In genomic region chr12:77657060-77657459, GRCm38 (mm10) we compare ENCODE assay signal across 27 mouse cellular contexts.
DNase-seq lines count a peak whose midpoint lies in the region; ATAC-seq and TF ChIP-seq lines count a peak whose summit lies in the region.
"Had no signal": no experiment of that assay in that cellular context is flagged by ENCODE, and none has a peak within 500 bp of the region (broad histone marks: within the 10 kb centered on the region; RNA-seq: fewer than 3 reads in every experiment).

No protein-coding gene starts in this region.

- no peak for TF ChIP-seq CTCF in forebrain, postnatal 0 days (IDR thresholded peaks at IDR 0.05; ENCODE audit: low read depth)
- no peak for TF ChIP-seq CTCF in brain, embryonic 14.5 days (IDR thresholded peaks at IDR 0.05; ENCODE audit: borderline replicate concordance, extremely low read depth, insufficient read depth, insufficient read length)
- no peak for TF ChIP-seq CTCF in intestine, postnatal 0 days (IDR thresholded peaks at IDR 0.05; ENCODE audit: low read depth)

- H3K4me2 ChIP-seq in forebrain, embryonic 13.5 days, result no peak overlapping the region
- no peak overlapping the region for H3K4me2 ChIP-seq in forebrain, postnatal 0 days (ENCODE audit: low read depth)
- no peak overlapping the region for H3K4me2 ChIP-seq in midbrain, embryonic 11.5 days
- H3K4me2 ChIP-seq in midbrain, embryonic 14.5 days (ENCODE audit: low read length), result no peak overlapping the region
- no peak overlapping the region for H3K4me2 ChIP-seq in intestine, postnatal 0 days (replicated peaks; ENCODE audit: low read depth)
- H3K4me2 ChIP-seq: embryonic facial prominence, embryonic 12.5 days; embryonic facial prominence, embryonic 15.5 days; heart, embryonic 13.5 days; hindbrain, embryonic 14.5 days had no signal

- 24% methylated on average over 5 of the region's 5 CpGs for WGBS in forebrain, embryonic 13.5 days
- WGBS in forebrain, postnatal 0 days, result 21% methylated on average over 5 of the region's 5 CpGs
- WGBS in midbrain, embryonic 11.5 days, result 17% methylated on average over 5 of the region's 5 CpGs
- 31% methylated on average over 5 of the region's 5 CpGs for WGBS in midbrain, embryonic 10.5 days
- 5% methylated on average over 5 of the region's 5 CpGs for WGBS in midbrain, embryonic 14.5 days
- WGBS in intestine, postnatal 0 days, result 78% methylated on average over 5 of the region's 5 CpGs

- H3K27ac ChIP-seq in forebrain, embryonic 13.5 days, result no peak overlapping the region
- H3K27ac ChIP-seq in forebrain, postnatal 0 days (ENCODE audit: low read depth, low read length), result no peak overlapping the region
- no peak overlapping the region for H3K27ac ChIP-seq in midbrain, embryonic 11.5 days (ENCODE audit: low read depth, low read length)
- H3K27ac ChIP-seq in midbrain, embryonic 10.5 days (replicated peaks), result no peak overlapping the region
- H3K27ac ChIP-seq in midbrain, embryonic 14.5 days (replicated peaks; ENCODE audit: low read depth, low read length), result no peak overlapping the region
- H3K27ac ChIP-seq in intestine, postnatal 0 days (ENCODE audit: low read depth, low read length), result no peak overlapping the region
- H3K27ac ChIP-seq: embryonic facial prominence, embryonic 12.5 days; embryonic facial prominence, embryonic 15.5 days; heart, embryonic 10.5 days; heart, embryonic 13.5 days; hindbrain, embryonic 14.5 days had no signal

- H3K4me3 ChIP-seq in forebrain, embryonic 13.5 days, result no peak overlapping the region
- H3K4me3 ChIP-seq in forebrain, postnatal 0 days (ENCODE audit: low read depth, low read length), result no peak overlapping the region
- H3K4me3 ChIP-seq in midbrain, embryonic 11.5 days (ENCODE audit: low read depth, low read length), result no peak overlapping the region
- no peak overlapping the region for H3K4me3 ChIP-seq in midbrain, embryonic 10.5 days
- H3K4me3 ChIP-seq in midbrain, embryonic 14.5 days (replicated peaks; ENCODE audit: low read depth, low read length), result no peak overlapping the region
- no peak overlapping the region for H3K4me3 ChIP-seq in intestine, postnatal 0 days (ENCODE audit: low read depth, low read length)
- H3K4me3 ChIP-seq: embryonic facial prominence, embryonic 12.5 days; embryonic facial prominence, embryonic 15.5 days; heart, embryonic 10.5 days; heart, embryonic 13.5 days had no signal

- H3K27me3 ChIP-seq in forebrain, embryonic 13.5 days, result no peaks in the 10 kb centered on the region
- H3K27me3 ChIP-seq in forebrain, postnatal 0 days (ENCODE audit: insufficient read depth, low read length), result no peaks in the 10 kb centered on the region
- H3K27me3 ChIP-seq in midbrain, embryonic 11.5 days (ENCODE audit: control insufficient read depth, insufficient read depth, low read length), result peaks cover 2% of the 10 kb centered on the region; the same call in 1 of the 2 replicates
- peaks cover 62% of the 10 kb centered on the region for H3K27me3 ChIP-seq in midbrain, embryonic 10.5 days (ENCODE audit: low read depth, poor library complexity, severe bottlenecking)
- no peaks in the 10 kb centered on the region for H3K27me3 ChIP-seq in midbrain, embryonic 14.5 days (ENCODE audit: control insufficient read depth, insufficient read depth, low read length)
- H3K27me3 ChIP-seq in intestine, postnatal 0 days (replicated peaks; ENCODE audit: control insufficient read depth, insufficient read depth, low read length), result no peaks in the 10 kb centered on the region
- H3K27me3 ChIP-seq: CH12.LX; embryonic facial prominence, embryonic 12.5 days; embryonic facial prominence, embryonic 15.5 days; Patski had no signal

- TF ChIP-seq POLR2A in brain, embryonic 14.5 days (IDR thresholded peaks at IDR 0.05; ENCODE audit: borderline replicate concordance, extremely low read depth, insufficient read depth, insufficient read length, poor library complexity, severe bottlenecking), result no peak

- H3K4me1 ChIP-seq in forebrain, embryonic 13.5 days, result peaks cover 14% of the 10 kb centered on the region
- H3K4me1 ChIP-seq in forebrain, postnatal 0 days (ENCODE audit: insufficient read depth), result no peaks in the 10 kb centered on the region
- peaks cover 14% of the 10 kb centered on the region for H3K4me1 ChIP-seq in midbrain, embryonic 11.5 days (ENCODE audit: control insufficient read depth, insufficient read depth, low read length)
- H3K4me1 ChIP-seq in midbrain, embryonic 10.5 days, result peaks cover 32% of the 10 kb centered on the region
- H3K4me1 ChIP-seq in midbrain, embryonic 14.5 days (ENCODE audit: control insufficient read depth, insufficient read depth, low read length), result peaks cover 13% of the 10 kb centered on the region
- H3K4me1 ChIP-seq in intestine, postnatal 0 days (replicated peaks; ENCODE audit: control insufficient read depth, insufficient read depth, low read length), result no peaks in the 10 kb centered on the region
- H3K4me1 ChIP-seq: embryonic facial prominence, embryonic 12.5 days; embryonic facial prominence, embryonic 15.5 days; heart, embryonic 13.5 days had no signal

- no peaks in the 10 kb centered on the region for H3K9me3 ChIP-seq in forebrain, embryonic 13.5 days (replicated peaks)
- no peaks in the 10 kb centered on the region for H3K9me3 ChIP-seq in forebrain, postnatal 0 days (ENCODE audit: low read length)
- H3K9me3 ChIP-seq in midbrain, embryonic 11.5 days (ENCODE audit: control insufficient read depth, low read length), result no peaks in the 10 kb centered on the region
- no peaks in the 10 kb centered on the region for H3K9me3 ChIP-seq in midbrain, embryonic 10.5 days (replicated peaks)
- no peaks in the 10 kb centered on the region for H3K9me3 ChIP-seq in midbrain, embryonic 14.5 days (ENCODE audit: control insufficient read depth, low read length)
- no peaks in the 10 kb centered on the region for H3K9me3 ChIP-seq in intestine, postnatal 0 days (ENCODE audit: control insufficient read depth)
- H3K9me3 ChIP-seq: embryonic facial prominence, embryonic 12.5 days; embryonic facial prominence, embryonic 15.5 days; G1E; heart, embryonic 10.5 days; heart, embryonic 13.5 days had no signal

- ATAC-seq in forebrain, embryonic 13.5 days, result 0 out of 2 replicates have a peak, but pooled peaks have one; percentile 8
- no peak for ATAC-seq in forebrain, postnatal 0 days
- ATAC-seq in midbrain, embryonic 11.5 days (ENCODE audit: low FRiP score), result peak; percentile 33; the same call in 1 of the 2 replicates
- ATAC-seq in midbrain, embryonic 14.5 days (ENCODE audit: low FRiP score, low TSS enrichment), result no peak
- ATAC-seq in intestine, postnatal 0 days, result no peak
- no peak for ATAC-seq in megakaryocyte progenitor cell, adult 5-6 weeks (replicated peaks; ENCODE audit: poor library complexity)
- ATAC-seq: Patski had no signal

- no peaks in the 10 kb centered on the region for H3K36me3 ChIP-seq in forebrain, embryonic 13.5 days (ENCODE audit: poor library complexity, severe bottlenecking)
- no peaks in the 10 kb centered on the region for H3K36me3 ChIP-seq in forebrain, postnatal 0 days (ENCODE audit: insufficient read depth)
- H3K36me3 ChIP-seq in midbrain, embryonic 11.5 days (ENCODE audit: control insufficient read depth, insufficient read depth, low read length), result no peaks in the 10 kb centered on the region
- no peaks in the 10 kb centered on the region for H3K36me3 ChIP-seq in midbrain, embryonic 10.5 days
- no peaks in the 10 kb centered on the region for H3K36me3 ChIP-seq in midbrain, embryonic 14.5 days (ENCODE audit: control insufficient read depth, insufficient read depth, low read length)
- no peaks in the 10 kb centered on the region for H3K36me3 ChIP-seq in intestine, postnatal 0 days (ENCODE audit: control insufficient read depth, insufficient read depth)
- H3K36me3 ChIP-seq: embryonic facial prominence, embryonic 12.5 days; embryonic facial prominence, embryonic 15.5 days; G1E; heart, embryonic 10.5 days; heart, embryonic 13.5 days had no signal

- no peak for DNase-seq in forebrain, postnatal 0 days
- DNase-seq in midbrain, embryonic 11.5 days (ENCODE audit: low spot score, missing footprints), result peak; percentile 90
- no peak for DNase-seq in midbrain, embryonic 10.5 days (ENCODE audit: low spot score)
- DNase-seq in brain, embryonic 14.5 days (ENCODE audit: low read depth), result peak; percentile 40
- DNase-seq in midbrain, embryonic 14.5 days, result peak; percentile 49
- DNase-seq: adrenal gland, postnatal 10 days; adrenal gland, postnatal 36 days; B cell, adult 2 months; cerebellum, adult 11 months; cerebellum, adult 2 months; cerebellum, adult 9-11 months; cerebellum, postnatal 25 days; gastrocnemius, postnatal 25 days; heart, adult 18-20 months; heart, postnatal 14 days; heart, postnatal 4 days had no signal

- H3K9ac ChIP-seq in forebrain, embryonic 13.5 days, result no peak overlapping the region
- no peak overlapping the region for H3K9ac ChIP-seq in forebrain, postnatal 0 days
- H3K9ac ChIP-seq in midbrain, embryonic 11.5 days (ENCODE audit: low read length), result no peak overlapping the region
- H3K9ac ChIP-seq in midbrain, embryonic 14.5 days (replicated peaks; ENCODE audit: low read length), result no peak overlapping the region
- H3K9ac ChIP-seq in intestine, postnatal 0 days (ENCODE audit: low read depth, low read length), result no peak overlapping the region
- H3K9ac ChIP-seq: embryonic facial prominence, embryonic 12.5 days; embryonic facial prominence, embryonic 15.5 days; heart, embryonic 13.5 days; hindbrain, embryonic 14.5 days had no signal

Comparison
In these comparisons a context has a peak if more than half of its experiments do, and no peak if none do; other contexts are left out.
1. ATAC-seq: peak in forebrain, embryonic 13.5 days (single experiment) and midbrain, embryonic 11.5 days (single experiment); none in forebrain, postnatal 0 days (single experiment), midbrain, embryonic 14.5 days (single experiment), intestine, postnatal 0 days (single experiment) and megakaryocyte progenitor cell, adult 5-6 weeks (single experiment).
2. DNase-seq: peak in midbrain, embryonic 11.5 days (single experiment), brain, embryonic 14.5 days (single experiment) and midbrain, embryonic 14.5 days (single experiment); none in forebrain, postnatal 0 days (single experiment) and midbrain, embryonic 10.5 days (single experiment).